Mouse (Mus musculus): ENCODE results near the gene Vmn2r9. TPM values are rescaled to one million over a fixed set of nuclear protein-coding genes. Genes with fewer than 3 reads are reported as not detected.
"Not testable (repeated sequence)": the region's sequence is repeated elsewhere in the genome, so short reads cannot be mapped to it uniquely, and the experiment has no call there.

The Vmn2r9 gene
- polyA plus RNA-seq (2016; fragmentation: Nextera tagmentation; extraction: Ambion mirVana), result not detected in 2 replicates

- H3K4me2 ChIP-seq (replicated peaks); H3K36me3 ChIP-seq; H3K4me3 ChIP-seq; H3K27me3 ChIP-seq; H3K4me1 ChIP-seq; H3K9ac ChIP-seq; H3K9me3 ChIP-seq; H3K27ac ChIP-seq; ATAC-seq (ENCODE audit: insufficient number of reproducible peaks, insufficient read depth, low FRiP score, low TSS enrichment): not testable (repeated sequence)
- WGBS, result 62% methylated on average over 1 of the region's 1 CpGs
These were observed at the start of gene Vmn2r9 for GRCm38 (mm10) chr5:108852501-108852900. TSS of gene Vmn2r9 (minus strand) at chr5:108852601.

- WGBS, result 9% methylated on average over 1 of the region's 1 CpGs
- not testable (repeated sequence) for H3K4me2 ChIP-seq (replicated peaks); ATAC-seq (ENCODE audit: insufficient number of reproducible peaks, insufficient read depth, low FRiP score, low TSS enrichment); H3K4me3 ChIP-seq; H3K4me1 ChIP-seq; H3K27me3 ChIP-seq; H3K9ac ChIP-seq; H3K9me3 ChIP-seq; H3K27ac ChIP-seq; H3K36me3 ChIP-seq
These were observed 14.3 kb upstream of the Vmn2r9 start for GRCm38 (mm10) chr5:108866746-108867145.

- ATAC-seq (ENCODE audit: insufficient number of reproducible peaks, insufficient read depth, low FRiP score, low TSS enrichment), result no peak
- Histone ChIP-seq H3K27me3 (no peaks in the 10 kb centered on the region), H3K4me3 (no peak overlapping the region), H3K9me3 (no peaks in the 10 kb centered on the region), H3K4me2 (replicated peaks) (no peak overlapping the region), H3K27ac (no peak overlapping the region), H3K36me3 (no peaks in the 10 kb centered on the region), H3K9ac (no peak overlapping the region), H3K4me1 (no peaks in the 10 kb centered on the region)
- 30% methylated on average over 1 of the region's 1 CpGs for WGBS
These were observed 2.9 kb downstream of the Vmn2r9 start for GRCm38 (mm10) chr5:108849466-108849865.

GRCm38 (mm10) chr5:108836156-108836555 is 16.2 kb downstream of the Vmn2r9 start:
- Histone ChIP-seq H3K4me3 (no peak overlapping the region), H3K36me3 (no peaks in the 10 kb centered on the region), H3K9ac (no peak overlapping the region), H3K27me3 (no peaks in the 10 kb centered on the region), H3K27ac (no peak overlapping the region), H3K4me1 (no peaks in the 10 kb centered on the region), H3K9me3 (no peaks in the 10 kb centered on the region), H3K4me2 (replicated peaks) (no peak overlapping the region)
- WGBS, result 82% methylated on average over 1 of the region's 1 CpGs
- no peak for ATAC-seq (ENCODE audit: insufficient number of reproducible peaks, insufficient read depth, low FRiP score, low TSS enrichment)

GRCm38 (mm10) chr5:108823276-108823675 is 29.1 kb downstream of the Vmn2r9 start:
- no peaks in the 10 kb centered on the region for H3K4me1 ChIP-seq
- no peak for ATAC-seq (ENCODE audit: insufficient number of reproducible peaks, insufficient read depth, low FRiP score, low TSS enrichment)
- no peak overlapping the region for H3K4me2 ChIP-seq (replicated peaks)
- H3K36me3 ChIP-seq, result no peaks in the 10 kb centered on the region
- H3K27me3 ChIP-seq, result no peaks in the 10 kb centered on the region
- no peak overlapping the region for H3K4me3 ChIP-seq
- 89% methylated on average over 2 of the region's 2 CpGs for WGBS
- no peaks in the 10 kb centered on the region for H3K9me3 ChIP-seq
- H3K9ac ChIP-seq, result no peak overlapping the region
- H3K27ac ChIP-seq, result no peak overlapping the region

- WGBS, result 70% methylated on average over 2 of the region's 2 CpGs
- not testable (repeated sequence) for H3K9me3 ChIP-seq; H3K4me3 ChIP-seq; H3K9ac ChIP-seq; H3K27me3 ChIP-seq; H3K4me2 ChIP-seq (replicated peaks); H3K27ac ChIP-seq; H3K36me3 ChIP-seq; ATAC-seq (ENCODE audit: insufficient number of reproducible peaks, insufficient read depth, low FRiP score, low TSS enrichment); H3K4me1 ChIP-seq
These were observed 43.7 kb downstream of the Vmn2r9 start, which contains the start of gene Vmn2r8 for GRCm38 (mm10) chr5:108808750-108809149. TSS of gene Vmn2r8 (minus strand) at chr5:108808850.

GRCm38 (mm10) chr5:108803646-108804045 is 48.8 kb downstream of the Vmn2r9 start:
- H3K4me1 ChIP-seq, result no peaks in the 10 kb centered on the region

GRCm38 (mm10) chr5:108795263-108795662 is 57.1 kb downstream of the Vmn2r9 start, which contains the start of gene Tmed11:
TSS of gene Tmed11 (minus strand) at chr5:108795363.
- not testable (repeated sequence) for H3K4me3 ChIP-seq; H3K27me3 ChIP-seq; H3K4me2 ChIP-seq (replicated peaks); H3K9ac ChIP-seq; H3K4me1 ChIP-seq; H3K9me3 ChIP-seq; H3K27ac ChIP-seq; ATAC-seq (ENCODE audit: insufficient number of reproducible peaks, insufficient read depth, low FRiP score, low TSS enrichment); H3K36me3 ChIP-seq
- 69% methylated on average over 2 of the region's 2 CpGs for WGBS

More at GRCm38 (mm10) chr5:108803646-108804045, 48.8 kb downstream of the Vmn2r9 start:
- WGBS, result 52% methylated on average over 1 of the region's 1 CpGs
- Histone ChIP-seq H3K4me3 (no peak overlapping the region), H3K27me3 (no peaks in the 10 kb centered on the region), H3K9me3 (no peaks in the 10 kb centered on the region), H3K4me2 (replicated peaks) (no peak overlapping the region), H3K9ac (no peak overlapping the region), H3K36me3 (no peaks in the 10 kb centered on the region), H3K27ac (no peak overlapping the region)
- ATAC-seq (ENCODE audit: insufficient number of reproducible peaks, insufficient read depth, low FRiP score, low TSS enrichment), result no peak

GRCm38 (mm10) chr5:108790385-108790784 is 62.0 kb downstream of the Vmn2r9 start:
- H3K4me2 ChIP-seq (replicated peaks); H3K4me1 ChIP-seq; H3K27me3 ChIP-seq; H3K36me3 ChIP-seq; H3K9ac ChIP-seq; H3K27ac ChIP-seq; H3K9me3 ChIP-seq; H3K4me3 ChIP-seq; ATAC-seq (ENCODE audit: insufficient number of reproducible peaks, insufficient read depth, low FRiP score, low TSS enrichment): not testable (repeated sequence)
- 26% methylated on average over 1 of the region's 1 CpGs for WGBS

Other genes starting within 250 kb of the Vmn2r9 start
- gene Gak, start 222.8 kb downstream of the Vmn2r9 start, polyA plus RNA-seq (2016; fragmentation: Nextera tagmentation; extraction: Ambion mirVana), result 53.5 and 55.2 TPM in 2 replicates
- 22.3 and 22.6 TPM in 2 replicates for gene Tmem175, start 222.8 kb downstream of the Vmn2r9 start, polyA plus RNA-seq (2016; fragmentation: Nextera tagmentation; extraction: Ambion mirVana)
- gene Idua, start 192.3 kb downstream of the Vmn2r9 start, polyA plus RNA-seq (2016; fragmentation: Nextera tagmentation; extraction: Ambion mirVana), result 13.4 and 14.5 TPM in 2 replicates
- gene Dgkq, start 182.9 kb downstream of the Vmn2r9 start, polyA plus RNA-seq (2016; fragmentation: Nextera tagmentation; extraction: Ambion mirVana), result 16.6 and 18.8 TPM in 2 replicates
- gene Slc26a1, start 177.0 kb downstream of the Vmn2r9 start, polyA plus RNA-seq (2016; fragmentation: Nextera tagmentation; extraction: Ambion mirVana), result 1.3 and 1.8 TPM in 2 replicates
- 45.4 and 46.8 TPM in 2 replicates for gene Fgfrl1, start 160.2 kb downstream of the Vmn2r9 start, polyA plus RNA-seq (2016; fragmentation: Nextera tagmentation; extraction: Ambion mirVana)
- 0.37 and 0.54 TPM in 2 replicates for gene Rnf212, start 77.6 kb downstream of the Vmn2r9 start, polyA plus RNA-seq (2016; fragmentation: Nextera tagmentation; extraction: Ambion mirVana)
- not detected in 2 replicates for gene Tmed11, start 57.2 kb downstream of the Vmn2r9 start, polyA plus RNA-seq (2016; fragmentation: Nextera tagmentation; extraction: Ambion mirVana)
- gene Vmn2r8, start 43.8 kb downstream of the Vmn2r9 start, polyA plus RNA-seq (2016; fragmentation: Nextera tagmentation; extraction: Ambion mirVana), result not detected in 2 replicates
- not detected in 2 replicates for gene Vmn2r10, start 153.9 kb upstream of the Vmn2r9 start, polyA plus RNA-seq (2016; fragmentation: Nextera tagmentation; extraction: Ambion mirVana)
- gene Vmn2r11, start 207.0 kb upstream of the Vmn2r9 start, polyA plus RNA-seq (2016; fragmentation: Nextera tagmentation; extraction: Ambion mirVana), result not detected in 2 replicates
- gene Vmn2r12, start 245.3 kb upstream of the Vmn2r9 start, polyA plus RNA-seq (2016; fragmentation: Nextera tagmentation; extraction: Ambion mirVana), result not detected in 2 replicates